Mouse (Mus musculus) layer of hippocampus, adult 11-12 months (tissue): Measurements from ENCODE around the gene Gast.
"Not testable (repeated sequence)": the region's sequence is repeated elsewhere in the genome, so short reads cannot be mapped to it uniquely, and the experiment has no call there.

Experiments used
- DNase-seq: peaks from one replicate; pipeline ENCODE4 v3.0.0; 2022; ENCODE audit warnings: low spot score

The Gast gene

GRCm38 (mm10) chr11:100320701-100321410, 13.4 kb upstream of the Gast start:
- DNase-seq: not testable (repeated sequence)

GRCm38 (mm10) chr11:100321479-100322305, 12.5 kb upstream of the Gast start:
- DNase-seq: not testable (repeated sequence)

DNA sequence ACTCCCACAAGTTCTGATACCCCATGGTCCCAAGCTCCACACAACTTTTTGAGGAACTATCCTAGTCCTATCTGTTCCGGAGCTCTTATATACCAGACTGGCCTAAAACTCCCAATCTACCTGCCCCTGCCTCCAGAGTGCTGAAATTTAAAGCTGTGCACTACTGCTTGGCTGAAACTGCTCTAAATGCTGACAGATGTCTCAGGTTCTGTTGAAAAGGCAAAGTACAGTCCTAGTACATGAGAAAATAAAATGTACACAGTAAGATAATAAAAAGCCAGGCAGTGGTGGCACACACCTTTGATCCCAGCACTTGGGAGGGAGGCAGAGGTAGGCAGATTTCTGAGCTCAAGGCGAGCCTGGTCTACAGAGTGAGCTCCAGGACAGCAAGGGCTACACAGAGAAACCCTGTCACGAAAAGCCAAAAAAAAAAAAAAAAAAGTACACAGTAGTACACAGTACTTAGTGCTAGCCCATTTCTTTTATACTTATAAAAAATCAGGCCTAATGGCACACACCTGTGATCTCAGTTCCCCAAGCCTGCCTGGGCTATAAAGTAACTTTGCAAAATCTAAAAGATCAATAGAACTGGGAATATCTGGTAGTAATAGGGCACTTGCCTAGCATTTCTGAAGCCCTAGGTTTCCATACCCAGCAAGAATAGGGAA, 11.5 kb upstream of the Gast start:
- no peak for DNase-seq

DNA sequence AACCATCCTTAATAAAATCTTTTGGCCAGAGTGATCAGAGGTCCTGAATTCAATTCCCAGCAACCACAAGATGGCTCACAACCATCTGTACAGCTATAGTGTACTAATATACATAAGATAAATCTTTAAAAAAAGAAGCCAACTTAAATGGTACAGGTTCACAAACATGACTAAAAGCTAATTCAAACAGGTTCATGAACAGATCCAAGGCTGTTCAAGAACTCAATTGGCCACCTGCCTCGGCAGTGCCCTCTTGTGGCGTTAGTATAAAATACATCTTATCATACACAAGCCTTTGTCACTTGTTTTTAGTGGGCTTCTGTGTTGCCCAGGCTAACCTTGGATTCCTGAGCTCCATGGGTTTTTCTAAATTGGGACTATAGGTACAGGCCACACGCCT, 10.6 kb upstream of the Gast start:
- peak; percentile 66 for DNase-seq

DNA sequence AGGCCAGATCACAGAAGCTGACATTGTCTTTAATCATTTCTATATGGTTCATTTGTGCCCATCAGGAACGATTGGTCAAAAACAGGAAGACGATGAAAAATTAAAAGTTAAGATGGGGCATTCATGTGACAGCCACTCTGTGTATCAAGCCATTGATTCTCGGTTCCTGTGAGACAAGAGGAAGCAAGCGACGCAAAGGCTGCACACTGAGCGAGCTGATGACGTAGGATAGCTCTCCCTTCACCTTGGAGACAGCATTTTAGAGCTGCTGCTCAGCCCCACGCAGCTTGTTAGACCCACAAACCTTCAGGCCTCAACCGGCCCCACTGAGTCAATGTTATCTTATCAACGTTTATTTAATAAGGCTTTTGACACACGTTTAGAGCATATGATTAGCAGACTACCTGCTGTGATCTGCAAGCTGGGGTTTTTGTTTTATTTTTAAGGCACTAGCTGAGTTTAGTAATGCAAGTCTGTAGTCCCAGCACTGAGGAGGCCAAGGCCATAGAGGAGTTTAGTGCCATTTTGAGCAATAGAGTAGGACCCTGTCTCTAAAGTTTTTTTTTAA, 9.1 kb upstream of the Gast start:
- no peak for DNase-seq

DNA sequence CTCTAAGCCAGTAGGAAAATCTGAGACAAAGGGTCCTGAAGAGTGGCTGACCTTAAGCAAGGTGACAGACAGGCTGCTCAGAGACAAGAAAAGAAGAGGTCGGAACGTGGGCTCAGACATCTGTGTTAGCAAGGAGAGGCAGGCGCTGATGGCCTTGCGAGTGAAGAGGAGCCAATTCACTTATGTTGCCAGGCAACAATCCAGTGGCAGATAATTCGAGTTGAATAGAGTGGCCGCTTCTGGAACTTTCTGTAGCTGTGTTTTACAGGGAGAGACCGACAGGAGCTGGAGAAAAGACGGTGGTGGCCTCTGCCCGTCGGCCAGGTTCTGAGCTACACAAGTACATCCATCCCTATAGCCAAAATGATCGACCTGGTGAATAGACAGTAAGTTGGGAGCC, 6.9 kb upstream of the Gast start:
- DNase-seq: no peak

DNA sequence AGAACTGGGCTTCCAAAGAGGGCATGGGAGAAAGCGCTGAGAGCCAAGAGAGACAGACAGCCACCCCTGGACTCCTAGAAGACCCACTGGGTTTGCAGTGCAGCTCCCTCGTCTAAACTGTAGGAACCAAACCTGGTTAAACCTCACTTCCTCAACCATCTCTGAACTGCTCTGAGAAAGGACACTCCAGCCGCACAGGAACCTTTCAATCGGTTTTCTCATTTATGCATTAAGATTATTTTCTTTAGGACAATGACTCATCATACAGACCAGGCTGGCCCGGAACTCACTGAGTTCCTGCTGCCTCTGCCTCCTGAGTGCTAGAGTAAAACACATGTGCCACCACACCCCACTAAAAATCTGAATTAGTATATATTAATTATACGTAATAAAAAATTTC, 6.4 kb upstream of the Gast start:
- no peak for DNase-seq

- DNase-seq: no peak
Measured at GRCm38 (mm10) chr11:100330235-100330634, 4.0 kb upstream of the Gast start.

GRCm38 (mm10) chr11:100330816-100331375, 3.3 kb upstream of the Gast start:
- DNase-seq: not testable (repeated sequence)

GRCm38 (mm10) chr11:100332766-100333515, 1.3 kb upstream of the Gast start:
- peak; percentile 62 for DNase-seq

DNA sequence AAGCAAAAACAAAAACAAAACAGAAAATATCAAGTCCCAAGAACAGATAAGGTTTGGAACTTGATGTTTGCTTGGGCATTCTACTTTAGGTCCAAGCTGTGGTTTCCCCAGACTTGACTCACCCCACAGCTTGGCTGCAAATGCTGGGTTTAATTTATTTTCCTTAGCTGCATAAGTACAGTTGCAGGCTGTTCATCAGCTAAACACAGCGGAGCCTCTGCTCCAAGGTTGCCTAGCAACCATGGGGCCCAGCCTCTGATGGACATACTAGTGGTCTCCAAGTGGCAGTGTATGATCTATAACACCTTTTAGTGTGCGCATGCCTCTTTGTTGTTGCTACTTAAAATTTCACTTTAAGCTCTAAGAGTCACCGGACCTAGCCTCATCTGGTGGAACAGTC, 1.5 kb downstream of the Gast start:
- no peak for DNase-seq

- DNase-seq: no peak
Measured at GRCm38 (mm10) chr11:100344269-100344668, 10.1 kb downstream of the Gast start.

DNA sequence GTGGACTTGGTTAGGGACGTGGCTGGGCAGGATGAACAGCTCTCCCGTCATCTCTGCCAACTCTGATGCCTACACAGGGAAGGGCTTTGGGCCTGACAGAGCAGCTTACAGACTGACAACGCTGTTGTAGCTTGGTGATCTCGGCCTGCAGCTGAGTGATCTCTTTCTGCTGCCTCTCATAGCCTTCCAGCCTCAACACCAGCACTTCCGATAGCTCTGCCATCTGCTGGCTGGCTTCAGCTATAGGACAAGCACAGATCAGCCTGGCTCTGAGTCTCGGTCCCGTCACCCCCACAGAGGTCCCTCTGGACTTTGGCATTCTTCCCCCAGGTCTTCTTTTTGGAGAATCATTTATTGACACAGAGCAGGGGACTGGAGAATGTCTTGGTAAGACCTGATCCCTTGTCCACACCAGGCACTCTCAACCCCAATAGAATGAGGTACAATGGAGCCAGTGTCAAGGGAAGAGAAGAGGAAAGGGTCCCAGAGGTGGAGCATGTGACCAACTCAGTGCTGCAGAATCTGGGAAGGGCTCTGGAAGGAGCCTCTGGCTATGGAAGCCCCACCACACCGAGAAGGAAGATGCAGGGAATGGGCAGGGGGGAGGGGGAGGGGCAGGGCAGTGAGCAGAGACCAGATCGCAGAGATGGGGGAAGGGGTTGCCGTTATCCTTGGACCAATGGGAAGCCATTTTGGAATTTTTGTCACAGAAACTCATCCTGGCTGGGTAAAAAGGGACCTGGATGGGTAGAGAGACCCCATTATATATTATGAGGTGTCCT, 18.1 kb downstream of the Gast start:
- DNase-seq: no peak

- peak; percentile 56 for DNase-seq
Measured at GRCm38 (mm10) chr11:100355151-100355951, 21.1 kb downstream of the Gast start.

DNA sequence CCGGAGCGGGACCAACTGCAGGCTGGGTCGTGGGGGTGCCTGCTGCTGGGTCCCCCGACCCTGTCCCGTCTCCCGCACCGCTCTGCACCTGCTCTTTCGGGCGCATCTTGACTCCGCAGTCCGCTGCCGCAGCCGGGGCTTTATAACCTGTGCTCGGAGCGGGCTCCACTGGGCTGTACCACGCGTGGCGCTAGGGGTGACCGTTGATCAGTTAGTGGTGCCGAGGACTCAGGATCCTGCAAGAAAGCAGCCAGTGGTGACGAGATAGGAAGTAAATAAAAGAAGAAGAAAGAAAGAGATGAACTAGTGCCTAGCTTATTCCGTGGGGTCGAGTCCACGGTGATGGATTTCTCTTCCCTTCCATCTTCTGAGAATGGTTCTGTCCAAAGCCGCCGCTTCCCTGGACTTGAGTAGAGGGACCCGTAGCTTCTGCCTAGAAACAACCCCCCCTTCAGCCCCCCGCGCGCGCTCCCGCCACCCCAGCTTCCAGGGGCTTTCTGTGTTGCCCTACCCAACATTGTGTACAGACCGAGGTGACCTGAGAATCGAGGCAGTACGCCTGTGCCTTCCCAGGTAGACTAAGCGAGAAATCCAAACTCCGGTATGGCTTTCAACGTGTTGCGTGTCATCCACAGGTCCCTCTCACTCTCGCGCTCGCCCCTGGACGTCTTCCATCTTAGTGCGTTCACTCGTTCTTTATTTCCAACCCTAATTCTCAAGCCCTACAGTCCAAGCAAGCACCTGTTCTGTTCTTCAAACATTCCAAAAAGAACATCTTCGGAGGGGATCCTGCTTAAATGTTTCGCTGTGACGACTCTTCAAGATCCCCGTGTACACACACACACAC, 22.0 kb downstream of the Gast start, which contains the start of gene Hap1:
Gene Hap1 (minus strand): TSS at position 157 of the 847 bp plus-strand sequence.
- peak; percentile 76 for DNase-seq

DNA sequence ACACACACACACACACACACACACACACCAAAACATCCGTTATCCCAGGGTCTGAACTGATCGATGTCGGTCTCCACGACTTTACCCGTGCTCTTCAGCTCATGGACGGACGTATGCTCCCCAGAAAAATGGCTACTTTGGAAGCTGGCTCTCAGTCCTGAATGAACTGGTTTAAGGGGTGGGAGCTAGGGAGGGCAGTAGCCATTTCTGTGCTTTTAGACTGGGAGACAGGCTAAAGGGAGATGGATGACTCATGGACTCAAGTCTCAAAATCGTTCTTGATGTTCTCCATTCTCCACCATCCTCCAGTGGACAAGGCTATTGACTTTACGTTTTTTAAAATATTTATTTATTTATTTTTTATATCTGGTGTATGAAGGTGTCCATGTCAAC, 22.6 kb downstream of the Gast start:
- DNase-seq: no peak

DNA sequence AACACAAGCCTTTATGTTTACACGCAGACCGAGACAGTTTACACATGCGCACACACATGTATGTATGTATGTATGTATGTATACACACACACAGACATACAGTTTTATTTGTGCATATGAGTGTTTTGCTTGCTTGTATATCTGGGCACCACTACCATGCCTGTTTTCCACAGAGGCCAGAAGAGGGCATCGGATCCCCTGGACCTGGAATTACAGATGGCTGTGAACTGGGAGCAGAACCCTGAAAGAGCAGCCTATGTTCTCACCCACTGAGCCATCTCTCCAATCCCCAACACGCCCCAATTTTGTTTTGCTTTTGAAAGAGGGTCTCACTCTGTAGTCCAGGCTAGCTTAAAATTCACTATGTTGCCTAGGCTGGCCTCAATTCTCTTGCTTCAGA, 23.2 kb downstream of the Gast start:
- no peak for DNase-seq

- no peak for DNase-seq
Measured at GRCm38 (mm10) chr11:100360175-100360574, 26.0 kb downstream of the Gast start.

- DNase-seq: not testable (repeated sequence)
Measured at GRCm38 (mm10) chr11:100361059-100361458, 26.9 kb downstream of the Gast start.
